In genomic region chr14:46387821-46388481, GRCm38 (mm10) we compare ENCODE assay signal across 9 mouse cellular contexts. TPM values are rescaled to one million over a fixed set of nuclear protein-coding genes. Genes with fewer than 3 reads are reported as not detected.
DNase-seq lines count a peak whose midpoint lies in the region; ATAC-seq and TF ChIP-seq lines count a peak whose summit lies in the region.
"Had no signal": no experiment of that assay in that cellular context is flagged by ENCODE, and none has a peak within 500 bp of the region (broad histone marks: within the 10 kb centered on the region; RNA-seq: fewer than 3 reads in every experiment).

No protein-coding gene starts in this region.

- H3K9me3 ChIP-seq in erythroblast, embryonic 14.5 days (ENCODE audit: control insufficient read depth, low read length), result no peaks in the 10 kb centered on the region
- H3K9me3 ChIP-seq in embryonic facial prominence, embryonic 12.5 days, result no peaks in the 10 kb centered on the region
- no peaks in the 10 kb centered on the region for H3K9me3 ChIP-seq in heart, postnatal 0 days (replicated peaks; ENCODE audit: control insufficient read depth, low read length)

- WGBS in embryonic facial prominence, embryonic 12.5 days, result under 1% methylated on average over 41 of the region's 41 CpGs
- WGBS in heart, postnatal 0 days, result under 1% methylated on average over 41 of the region's 41 CpGs

- no peak for TF ChIP-seq EP300 in heart, postnatal 0 days (IDR thresholded peaks at IDR 0.05; ENCODE audit: low read depth)

- H3K4me3 ChIP-seq in erythroblast, embryonic 14.5 days (replicated peaks), result peak overlapping the region; percentile 42
- peak overlapping the region; percentile 60 for H3K4me3 ChIP-seq in embryonic facial prominence, embryonic 12.5 days
- H3K4me3 ChIP-seq in heart, postnatal 0 days (ENCODE audit: low read depth, low read length), result peak overlapping the region; percentile 61

- no peaks in the 10 kb centered on the region for H3K36me3 ChIP-seq in erythroblast, embryonic 14.5 days (ENCODE audit: control insufficient read depth)
- H3K36me3 ChIP-seq in embryonic facial prominence, embryonic 12.5 days, result peaks cover 11% of the 10 kb centered on the region
- no peaks in the 10 kb centered on the region; the same call in 1 of the 2 replicates for H3K36me3 ChIP-seq in heart, postnatal 0 days (replicated peaks; ENCODE audit: control insufficient read depth, insufficient read depth, low read length)

- H3K4me1 ChIP-seq in erythroblast, embryonic 14.5 days (ENCODE audit: control insufficient read depth), result no peaks in the 10 kb centered on the region
- peaks cover 25% of the 10 kb centered on the region for H3K4me1 ChIP-seq in embryonic facial prominence, embryonic 12.5 days
- peaks cover 8% of the 10 kb centered on the region; the same call in 1 of the 2 replicates for H3K4me1 ChIP-seq in heart, postnatal 0 days (ENCODE audit: control insufficient read depth, insufficient read depth)

- peak overlapping the region; percentile 71 for H3K9ac ChIP-seq in embryonic facial prominence, embryonic 12.5 days
- peak overlapping the region; percentile 46 for H3K9ac ChIP-seq in heart, postnatal 0 days (replicated peaks; ENCODE audit: low read depth, low read length)

- H3K4me2 ChIP-seq in embryonic facial prominence, embryonic 12.5 days (replicated peaks), result peak overlapping the region; percentile 72
- H3K4me2 ChIP-seq in heart, postnatal 0 days (ENCODE audit: low read depth, low read length), result peak overlapping the region; percentile 76

- no peak for ATAC-seq in erythroblast, adult 5-6 weeks (replicated peaks; ENCODE audit: low FRiP score, poor library complexity, severe bottlenecking)
- 0 out of 2 replicates have a peak, but pooled peaks have one; percentile 29 for ATAC-seq in embryonic facial prominence, embryonic 12.5 days (ENCODE audit: insufficient number of reproducible peaks, insufficient read depth, low FRiP score, low TSS enrichment)
- ATAC-seq in heart, postnatal 0 days (ENCODE audit: insufficient read depth, low read depth), result peak; percentile 20
- ATAC-seq in megakaryocyte progenitor cell, adult 5-6 weeks (replicated peaks; ENCODE audit: poor library complexity), result peak; percentile 8

- peak overlapping the region; percentile 93 for H3K27ac ChIP-seq in embryonic facial prominence, embryonic 12.5 days
- peak overlapping the region; percentile 75 for H3K27ac ChIP-seq in heart, postnatal 0 days (ENCODE audit: low read depth)

- DNase-seq in heart, postnatal 0 days (ENCODE audit: low spot score), result peak; percentile 54
- DNase-seq in kidney, postnatal 25 days, result peak; percentile 66 to 83
- DNase-seq in layer of hippocampus, adult 9-10 months (ENCODE audit: low spot score), result no peak
- no peak for DNase-seq in frontal cortex, postnatal 10 days (ENCODE audit: low spot score in 2 of 2)

- H3K27me3 ChIP-seq in erythroblast, embryonic 14.5 days (ENCODE audit: control insufficient read depth), result peaks cover 79% of the 10 kb centered on the region
- peaks cover 33% of the 10 kb centered on the region for H3K27me3 ChIP-seq in embryonic facial prominence, embryonic 12.5 days
- H3K27me3 ChIP-seq in heart, postnatal 0 days (ENCODE audit: control insufficient read depth, insufficient read depth, low read length), result peaks cover 50% of the 10 kb centered on the region

- TF ChIP-seq CTCF in heart, postnatal 0 days (IDR thresholded peaks at IDR 0.05; ENCODE audit: low read depth), result no peak

RNA-seq across cellular contexts. Expression of gene Bmp4, which starts 2.5 kb away (rescaled TPM):
- not detected in 2 replicates for polyA plus RNA-seq in erythroblast, embryonic 14.5 days (2012)
- 1.3 and 4.2 TPM in 2 replicates for total RNA-seq in erythroblast, adult 5-6 weeks (2015; ENCODE audit: low replicate concordance)
- total RNA-seq in erythroblast, adult 5-6 weeks (2017; ENCODE audit: low replicate concordance), result not detected in 2 replicates
- polyA plus RNA-seq in embryonic facial prominence, embryonic 12.5 days (2016; fragmentation: Nextera tagmentation; extraction: Ambion mirVana), result 41.5 and 45.7 TPM in 2 replicates
- total RNA-seq in heart, postnatal 0 days (2014; rRNA removed; ENCODE audit: low replicate concordance), result 10.1 and 17.9 TPM in 2 replicates
- 5.3 and 6.3 TPM in 2 replicates for polyA plus RNA-seq in heart, postnatal 0 days (2015; fragmentation: Nextera tagmentation; extraction: Ambion mirVana)
- not detected in 2 replicates for total RNA-seq in megakaryocyte progenitor cell, adult 5-6 weeks (2015)
- not detected in 2 replicates for total RNA-seq in megakaryocyte progenitor cell, adult 5-6 weeks (2017)

RNA-seq across cellular contexts. Expression of gene Gm15217, which starts 8.7 kb away (rescaled TPM):
- not detected in 2 replicates for polyA plus RNA-seq in erythroblast, embryonic 14.5 days (2012)
- total RNA-seq in erythroblast, adult 5-6 weeks (2015; ENCODE audit: low replicate concordance), result not detected in 2 replicates
- not detected in 2 replicates for total RNA-seq in erythroblast, adult 5-6 weeks (2017; ENCODE audit: low replicate concordance)
- polyA plus RNA-seq in embryonic facial prominence, embryonic 12.5 days (2016; fragmentation: Nextera tagmentation; extraction: Ambion mirVana), result 0.23 and 0.36 TPM in 2 replicates
- total RNA-seq in heart, postnatal 0 days (2014; rRNA removed; ENCODE audit: low replicate concordance), result not detected in 2 replicates
- not detected in 2 replicates for polyA plus RNA-seq in heart, postnatal 0 days (2015; fragmentation: Nextera tagmentation; extraction: Ambion mirVana)
- total RNA-seq in megakaryocyte progenitor cell, adult 5-6 weeks (2015), result not detected in 2 replicates
- not detected in 2 replicates for total RNA-seq in megakaryocyte progenitor cell, adult 5-6 weeks (2017)
- total RNA-seq: hematopoietic stem cell, adult 5-6 weeks had no signal

Comparison
In these comparisons a context has a peak if more than half of its experiments do, and no peak if none do; other contexts are left out.
1. DNase-seq: peak in heart, postnatal 0 days (single experiment) and kidney, postnatal 25 days (2 of 2); none in layer of hippocampus, adult 9-10 months (single experiment) and frontal cortex, postnatal 10 days (0 of 2).
2. Peak in every context shown above with its lines, with median percentiles within 50 percentile points of each other: H3K4me3 ChIP-seq.